Mouse (Mus musculus) embryonic facial prominence, embryonic 14.5 days (tissue): ENCODE measurements at regions not wholly inside any gene's neighbourhood (a gene's known extent, or its start where the extent isn't known, plus 50 kb on each side); places are given as distances from the start of the nearest gene placed in this dataset.

Experiments
- ATAC-seq: fragments of 200-750 bp; cut with Nextera tagmentation; 2 replicates; pipeline ENCODE4 v1.8.0; 2017; ENCODE audit warnings: low read depth, moderate number of reproducible peaks, moderate TSS enrichment
- DNase-seq: peaks from one replicate; pipeline ENCODE4 v3.0.0-alpha.2; 2015; ENCODE audit warnings: low spot score
- H3K27ac ChIP-seq: fragments of 300-500 bp; sonication (generic); replicated peaks from 2 replicates; pipeline ENCODE4 v1.5.1; 2014; ENCODE audit warnings: low read depth, mild to moderate bottlenecking, low read length, moderate library complexity
- H3K27me3 ChIP-seq: fragments of 300-500 bp; sonication (generic); replicated peaks from 2 replicates; pipeline ENCODE4 v1.6.1; 2014; ENCODE audit warnings: low read length; ENCODE audit not compliant: control insufficient read depth, insufficient read depth
- H3K36me3 ChIP-seq: fragments of 300-500 bp; sonication (generic); 2 replicates; pipeline ENCODE4 v1.6.1; 2014; ENCODE audit warnings: low read length, mixed read lengths; ENCODE audit not compliant: control insufficient read depth, insufficient read depth
- H3K4me1 ChIP-seq: fragments of 300-500 bp; sonication (generic); 2 replicates; pipeline ENCODE4 v1.6.1; 2014; ENCODE audit warnings: antibody characterized with exemption, low read length; ENCODE audit not compliant: control insufficient read depth, insufficient read depth
- H3K4me2 ChIP-seq: fragments of 300-500 bp; sonication (generic); 2 replicates; pipeline ENCODE4 v1.6.1; 2014; ENCODE audit warnings: low read depth, mild to moderate bottlenecking, low read length, moderate library complexity, mixed read lengths
- H3K4me3 ChIP-seq: fragments of 300-500 bp; sonication (generic); 2 replicates; pipeline ENCODE4 v1.5.1; 2014; ENCODE audit warnings: low read depth, mild to moderate bottlenecking, low read length
- H3K9ac ChIP-seq: fragments of 300-500 bp; sonication (generic); 2 replicates; pipeline ENCODE4 v1.6.1; 2014; ENCODE audit warnings: low read depth, mild to moderate bottlenecking, low read length, moderate library complexity, mixed read lengths
- H3K9me3 ChIP-seq: fragments of 300-500 bp; sonication (generic); 2 replicates; pipeline ENCODE4 v1.6.1; 2016; ENCODE audit warnings: low read length; ENCODE audit not compliant: control insufficient read depth
- WGBS: fragments of 180-500 bp; shearing (Covaris S2); extraction: QIAGEN DNeasy Blood & Tissue Kit; methylation state at CpG from one replicate; pipeline ENCODE4 v1.1.7; 2014; 5-methylcytosine and 5-hydroxymethylcytosine counted together

GRCm38 (mm10) chr8:26471811-26472550 is 352.6 kb downstream of the Gm45692 start:
- H3K9ac ChIP-seq, result no peak overlapping the region

GRCm38 (mm10) chr8:26484749-26485148 is 365.4 kb downstream of the Gm45692 start:
- WGBS, result 87% methylated on average over 5 of the region's 5 CpGs
- Histone ChIP-seq H3K4me1 (no peaks in the 10 kb centered on the region), H3K27me3 (no peaks in the 10 kb centered on the region), H3K9ac (no peak overlapping the region), H3K9me3 (no peaks in the 10 kb centered on the region), H3K4me3 (no peak overlapping the region), H3K27ac (no peak overlapping the region), H3K4me2 (no peak overlapping the region), H3K36me3 (no peaks in the 10 kb centered on the region)
- DNase-seq (no peak), ATAC-seq (no peak)

More at GRCm38 (mm10) chr8:26471811-26472550, 352.6 kb downstream of the Gm45692 start:
- H3K27me3 ChIP-seq, result no peaks in the 10 kb centered on the region
- no peak overlapping the region for H3K4me2 ChIP-seq
- 25% methylated on average over 12 of the region's 12 CpGs for WGBS
- no peaks in the 10 kb centered on the region for H3K9me3 ChIP-seq
- DNase-seq (peak; percentile 59), ATAC-seq (peak; percentile 74)
- H3K4me3 ChIP-seq, result no peak overlapping the region
- no peaks in the 10 kb centered on the region for H3K36me3 ChIP-seq
- no peak overlapping the region for H3K27ac ChIP-seq
- no peaks in the 10 kb centered on the region for H3K4me1 ChIP-seq

- Histone ChIP-seq H3K36me3 (no peaks in the 10 kb centered on the region), H3K9ac (no peak overlapping the region), H3K4me3 (no peak overlapping the region), H3K9me3 (no peaks in the 10 kb centered on the region), H3K27ac (no peak overlapping the region), H3K27me3 (no peaks in the 10 kb centered on the region), H3K4me1 (no peaks in the 10 kb centered on the region), H3K4me2 (no peak overlapping the region)
- ATAC-seq (no peak), DNase-seq (no peak)
- WGBS, result 88% methylated on average over 7 of the region's 7 CpGs
Observed at GRCm38 (mm10) chr8:26487866-26488265, 368.5 kb downstream of the Gm45692 start.

DNA sequence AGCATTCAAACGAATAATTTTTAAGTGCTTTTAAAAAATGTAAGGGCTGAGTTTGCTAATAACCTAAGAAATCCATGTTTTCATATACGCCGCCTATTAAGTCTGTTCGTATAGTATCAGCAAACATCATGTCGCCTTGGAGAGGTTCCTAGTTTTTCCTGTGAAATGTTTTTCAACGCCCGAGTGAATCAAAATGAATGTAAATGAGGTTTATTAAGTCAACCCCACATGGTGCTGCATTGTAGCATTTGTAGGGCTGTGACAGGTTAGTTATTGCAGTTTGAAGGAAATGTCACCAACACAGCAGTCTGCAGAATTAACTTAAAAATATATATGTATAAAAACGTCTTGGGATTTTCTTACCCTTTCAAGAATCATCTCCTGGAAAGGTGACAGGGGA is 369.3 kb downstream of the Gm45692 start:
- H3K9me3 ChIP-seq, result no peaks in the 10 kb centered on the region
- no peak overlapping the region for H3K27ac ChIP-seq
- 70% methylated on average over 8 of the region's 8 CpGs for WGBS
- ATAC-seq (no peak), DNase-seq (no peak)
- H3K4me3 ChIP-seq, result no peak overlapping the region
- H3K27me3 ChIP-seq, result no peaks in the 10 kb centered on the region
- no peaks in the 10 kb centered on the region for H3K4me1 ChIP-seq
- H3K36me3 ChIP-seq, result no peaks in the 10 kb centered on the region
- no peak overlapping the region for H3K9ac ChIP-seq
- H3K4me2 ChIP-seq, result no peak overlapping the region

DNA sequence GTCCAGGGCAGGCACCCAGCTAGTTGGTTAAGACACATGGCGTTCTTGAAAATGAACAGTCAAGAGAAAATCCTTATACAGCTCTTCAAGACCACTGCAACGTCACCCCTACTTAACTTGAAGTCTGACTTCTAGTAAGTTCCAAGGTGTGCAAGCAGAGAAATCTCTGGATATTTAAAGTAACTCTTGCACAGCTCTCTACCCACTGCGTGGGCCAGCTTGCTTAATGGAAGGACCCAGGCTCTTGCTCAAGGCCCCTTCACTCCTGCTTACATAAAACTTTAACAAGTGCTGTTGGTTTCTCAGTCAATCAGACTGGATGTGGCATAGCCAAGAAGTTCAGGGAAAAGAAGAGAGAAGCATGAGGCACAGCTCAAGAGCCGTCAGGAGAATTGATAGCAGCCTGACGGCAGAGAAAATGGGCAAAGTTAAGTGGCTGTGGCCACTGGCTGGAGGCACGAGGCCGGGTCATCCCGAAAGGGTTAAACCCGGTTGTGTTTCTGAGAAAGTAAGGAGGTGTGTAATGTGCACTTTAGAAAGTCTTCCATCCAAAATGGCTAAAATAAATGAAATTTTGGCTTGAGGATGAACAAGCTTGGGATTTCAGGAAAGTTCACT is 382.0 kb downstream of the Gm45692 start:
- DNase-seq (no peak), ATAC-seq (no peak)
- WGBS, result 71% methylated on average over 9 of the region's 9 CpGs
- Histone ChIP-seq H3K9ac (no peak overlapping the region), H3K27me3 (no peaks in the 10 kb centered on the region), H3K9me3 (no peaks in the 10 kb centered on the region), H3K4me2 (no peak overlapping the region), H3K4me3 (no peak overlapping the region), H3K27ac (no peak overlapping the region), H3K36me3 (no peaks in the 10 kb centered on the region), H3K4me1 (peaks cover 21% of the 10 kb centered on the region)

- DNase-seq (no peak), ATAC-seq (no peak)
- WGBS, result 48% methylated on average over 11 of the region's 11 CpGs
- no peak overlapping the region for H3K4me3 ChIP-seq
- peaks cover 21% of the 10 kb centered on the region for H3K4me1 ChIP-seq
- H3K36me3 ChIP-seq, result no peaks in the 10 kb centered on the region
- H3K4me2 ChIP-seq, result no peak overlapping the region
- H3K27ac ChIP-seq, result no peak overlapping the region
- H3K27me3 ChIP-seq, result no peaks in the 10 kb centered on the region
- no peaks in the 10 kb centered on the region for H3K9me3 ChIP-seq
- no peak overlapping the region for H3K9ac ChIP-seq
Observed at GRCm38 (mm10) chr8:26501814-26502572, 382.7 kb downstream of the Gm45692 start.

DNA sequence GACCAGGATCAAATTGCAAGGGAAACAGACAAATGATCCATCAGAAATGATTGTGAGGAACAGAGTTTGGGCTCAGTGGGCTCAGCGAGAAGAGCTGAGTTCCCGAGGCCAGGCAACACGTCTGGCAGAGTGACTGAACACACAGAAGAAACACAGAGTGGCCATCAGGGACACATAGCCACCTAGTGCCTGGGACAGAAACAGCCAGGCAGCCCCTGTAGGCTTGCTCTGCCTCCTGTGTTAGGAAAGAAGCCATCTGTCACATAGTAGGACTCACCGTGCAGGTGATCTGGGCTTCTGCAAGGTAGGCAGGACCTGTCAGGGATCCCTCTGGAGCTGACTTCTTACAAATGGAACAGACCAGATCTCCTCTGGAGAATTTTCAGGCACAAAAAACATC is 383.4 kb downstream of the Gm45692 start:
- no peak overlapping the region for H3K9ac ChIP-seq
- no peak for ATAC-seq
- no peaks in the 10 kb centered on the region for H3K36me3 ChIP-seq
- no peak overlapping the region for H3K4me3 ChIP-seq
- peaks cover 21% of the 10 kb centered on the region for H3K4me1 ChIP-seq
- WGBS, result 34% methylated on average over 4 of the region's 4 CpGs
- no peaks in the 10 kb centered on the region for H3K27me3 ChIP-seq
- H3K4me2 ChIP-seq, result no peak overlapping the region
- H3K9me3 ChIP-seq, result no peaks in the 10 kb centered on the region
- no peak for DNase-seq
- H3K27ac ChIP-seq, result no peak overlapping the region

DNA sequence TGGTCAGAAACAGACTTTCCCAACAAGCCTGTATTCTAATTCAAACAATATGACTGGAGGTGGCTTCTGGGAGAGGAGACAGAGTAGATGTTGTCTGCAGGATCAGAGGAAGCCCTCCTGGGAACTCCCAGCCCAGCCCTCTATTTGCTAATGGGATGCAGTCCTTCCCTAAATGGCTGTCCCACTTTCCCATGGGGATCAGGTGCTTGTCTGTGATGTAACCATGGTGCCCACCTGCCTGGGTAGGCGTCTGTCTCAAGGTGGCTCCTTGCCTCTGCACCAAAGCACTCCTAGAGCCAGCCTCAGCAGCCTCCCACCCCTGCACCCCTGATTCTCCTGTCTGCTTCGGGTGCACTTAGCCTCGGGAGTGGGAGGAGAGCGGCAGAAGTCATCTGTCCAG is 384.6 kb downstream of the Gm45692 start:
- DNase-seq (no peak), ATAC-seq (peak; percentile 55)
- Histone ChIP-seq H3K4me3 (no peak overlapping the region), H3K9ac (no peak overlapping the region), H3K4me2 (no peak overlapping the region), H3K9me3 (no peaks in the 10 kb centered on the region), H3K27ac (no peak overlapping the region), H3K27me3 (no peaks in the 10 kb centered on the region), H3K4me1 (peaks cover 21% of the 10 kb centered on the region), H3K36me3 (no peaks in the 10 kb centered on the region)
- WGBS, result 54% methylated on average over 4 of the region's 4 CpGs
